Mouse (Mus musculus) midbrain, embryonic 12.5 days (tissue): Measurements from ENCODE around the gene Ssr3. TPM values are rescaled to one million over a fixed set of nuclear protein-coding genes. Genes with fewer than 3 reads are reported as not detected.
"Not testable (repeated sequence)": the region's sequence is repeated elsewhere in the genome, so short reads cannot be mapped to it uniquely, and the experiment has no call there.

Experiments used
- ATAC-seq: fragments of 200-750 bp; cut with Nextera tagmentation; 2 replicates; pipeline ENCODE4 v1.8.0; 2017; ENCODE audit warnings: low read depth, moderate TSS enrichment, moderate library complexity; ENCODE audit not compliant: low FRiP score
- H3K27ac ChIP-seq: fragments of 300-500 bp; sonication (generic); replicated peaks from 2 replicates; pipeline ENCODE4 v1.5.1; 2016; ENCODE audit warnings: mild to moderate bottlenecking
- H3K27me3 ChIP-seq: fragments of 300-500 bp; sonication (generic); 2 replicates; pipeline ENCODE4 v1.6.1; 2016; ENCODE audit warnings: mild to moderate bottlenecking
- H3K36me3 ChIP-seq: fragments of 300-500 bp; sonication (generic); 2 replicates; pipeline ENCODE4 v1.6.1; 2016
- H3K4me1 ChIP-seq: fragments of 300-500 bp; sonication (generic); 2 replicates; pipeline ENCODE4 v1.6.1; 2016
- H3K4me2 ChIP-seq: fragments of 300-500 bp; sonication (generic); replicated peaks from 2 replicates; pipeline ENCODE4 v1.6.1; 2016; ENCODE audit warnings: mild to moderate bottlenecking, moderate library complexity
- H3K4me3 ChIP-seq: fragments of 300-500 bp; sonication (generic); 2 replicates; pipeline ENCODE4 v1.5.1; 2016; ENCODE audit warnings: mild to moderate bottlenecking
- H3K9ac ChIP-seq: fragments of 300-500 bp; sonication (generic); replicated peaks from 2 replicates; pipeline ENCODE4 v1.6.1; 2016; ENCODE audit warnings: mild to moderate bottlenecking, moderate library complexity
- H3K9me3 ChIP-seq: fragments of 300-500 bp; sonication (generic); 2 replicates; pipeline ENCODE4 v1.6.1; 2016; ENCODE audit warnings: mild to moderate bottlenecking
- WGBS: fragments of 180-500 bp; shearing (Covaris S2); methylation state at CpG from one replicate; pipeline ENCODE4 v1.1.7; 2016; 5-methylcytosine and 5-hydroxymethylcytosine counted together
- polyA plus RNA-seq: library from polyadenylated mRNA; unstranded; fragments of >200 nt; fragmentation: Nextera tagmentation; extraction: Ambion mirVana; gene quantifications from 2 replicates; pipeline ENCODE4 v1.2.1, GENCODE M21; 2016

Gene Ssr3
- polyA plus RNA-seq, 1 experiment from 2014 or later, result 209 TPM

DNA sequence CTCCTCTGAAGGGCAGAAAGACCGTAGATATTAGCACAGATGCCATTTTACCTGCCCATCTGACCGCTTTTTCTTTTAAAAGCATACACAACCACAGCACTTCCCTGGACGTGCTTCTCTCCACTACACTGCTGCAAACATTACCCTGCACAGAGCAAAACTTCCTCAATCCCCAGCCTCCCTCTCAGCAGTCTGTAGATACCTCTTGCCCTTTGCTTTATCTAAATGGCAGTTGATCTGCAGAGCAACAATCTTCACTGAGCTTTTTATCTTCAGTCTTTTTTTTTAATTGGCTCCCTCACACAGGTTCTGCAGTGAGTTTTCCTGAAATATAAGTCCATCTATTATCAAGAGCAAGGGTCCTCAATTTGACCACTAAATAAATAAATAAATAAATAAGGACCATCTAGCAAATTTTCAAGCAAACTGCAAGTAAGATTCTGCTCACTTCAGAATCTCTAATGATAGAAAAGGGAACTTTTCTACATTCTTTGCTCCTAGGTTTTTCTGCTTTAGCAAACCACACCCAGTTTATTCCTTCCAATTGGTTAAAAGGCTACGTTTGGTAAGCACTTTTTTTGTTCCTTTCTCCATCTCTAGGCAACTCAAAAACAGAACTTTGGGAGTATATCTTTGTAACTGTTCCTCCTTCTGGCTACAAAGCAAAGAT lies 4.5 kb upstream of the Ssr3 start:
- 82% methylated on average over 4 of the region's 4 CpGs for WGBS
- no peaks in the 10 kb centered on the region for H3K27me3 ChIP-seq
- no peak overlapping the region for H3K4me3 ChIP-seq
- no peak overlapping the region for H3K9ac ChIP-seq
- H3K36me3 ChIP-seq, result no peaks in the 10 kb centered on the region
- H3K9me3 ChIP-seq, result no peaks in the 10 kb centered on the region
- H3K27ac ChIP-seq, result no peak overlapping the region
- ATAC-seq, result no peak
- no peaks in the 10 kb centered on the region for H3K4me1 ChIP-seq
- H3K4me2 ChIP-seq, result no peak overlapping the region

GRCm38 (mm10) chr3:65395111-65395510 lies 2.7 kb upstream of the Ssr3 start:
- not testable (repeated sequence) for H3K27me3 ChIP-seq, H3K9ac ChIP-seq, H3K4me1 ChIP-seq, ATAC-seq, H3K4me2 ChIP-seq, H3K27ac ChIP-seq, H3K9me3 ChIP-seq, H3K36me3 ChIP-seq, H3K4me3 ChIP-seq
- 87% methylated on average over 1 of the region's 1 CpGs for WGBS

- ATAC-seq, result peak; percentile 63
- H3K27me3 ChIP-seq, result no peaks in the 10 kb centered on the region
- under 1% methylated on average over 37 of the region's 37 CpGs for WGBS
- H3K36me3 ChIP-seq, result peaks cover 28% of the 10 kb centered on the region
- peak overlapping the region; percentile 83 for H3K27ac ChIP-seq
- peak overlapping the region; percentile 83 for H3K4me2 ChIP-seq
- peak overlapping the region; percentile 85 for H3K9ac ChIP-seq
- peaks cover 9% of the 10 kb centered on the region for H3K4me1 ChIP-seq
- H3K9me3 ChIP-seq, result no peaks in the 10 kb centered on the region
- H3K4me3 ChIP-seq, result peak overlapping the region; percentile 92
These were observed 521 bp downstream of the Ssr3 start for GRCm38 (mm10) chr3:65391784-65392420.

DNA sequence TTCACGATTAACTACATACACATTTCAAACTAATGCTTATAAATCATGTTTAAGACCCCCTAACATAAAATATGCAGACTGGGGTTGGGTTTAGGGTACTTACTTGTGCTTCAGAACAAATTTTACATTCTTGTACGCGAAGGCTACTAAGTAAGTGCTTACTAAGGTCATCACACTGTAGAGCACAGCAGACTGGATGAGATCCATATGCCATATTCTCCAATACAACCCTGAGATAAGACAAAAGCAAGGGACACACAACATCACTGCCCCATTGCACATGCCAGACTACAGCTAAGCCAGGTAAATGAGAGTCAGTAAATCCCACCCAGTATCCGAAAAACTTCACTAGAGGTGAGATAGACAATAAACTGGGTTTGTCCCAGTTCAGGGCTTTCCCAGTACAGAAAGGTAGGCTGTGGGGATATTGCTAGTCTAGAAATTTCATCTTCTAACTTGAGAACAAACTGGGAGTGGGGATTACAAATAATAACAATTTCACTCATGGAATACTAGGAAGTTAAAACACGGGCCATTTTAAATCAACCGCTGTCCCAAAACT lies 1.1 kb downstream of the Ssr3 start:
- Histone ChIP-seq H3K4me1 (peaks cover 9% of the 10 kb centered on the region), H3K9ac (peak overlapping the region; percentile 85), H3K27me3 (no peaks in the 10 kb centered on the region), H3K36me3 (peaks cover 34% of the 10 kb centered on the region), H3K4me2 (peak overlapping the region; percentile 83), H3K4me3 (peak overlapping the region; percentile 92), H3K27ac (peak overlapping the region; percentile 83), H3K9me3 (no peaks in the 10 kb centered on the region)
- no peak for ATAC-seq
- WGBS, result 44% methylated on average over 6 of the region's 6 CpGs

GRCm38 (mm10) chr3:65385771-65386170 lies 6.7 kb downstream of the Ssr3 start:
- H3K27me3 ChIP-seq, result no peaks in the 10 kb centered on the region
- no peak overlapping the region for H3K9ac ChIP-seq
- no peaks in the 10 kb centered on the region for H3K9me3 ChIP-seq
- no peak overlapping the region for H3K4me2 ChIP-seq
- H3K4me3 ChIP-seq, result no peak overlapping the region
- H3K27ac ChIP-seq, result no peak overlapping the region
- H3K4me1 ChIP-seq, result peaks cover 2% of the 10 kb centered on the region; the same call in 1 of the 2 replicates
- ATAC-seq, result no peak
- peaks cover 78% of the 10 kb centered on the region for H3K36me3 ChIP-seq

- Histone ChIP-seq H3K27ac (no peak overlapping the region), H3K9ac (no peak overlapping the region), H3K4me1 (no peaks in the 10 kb centered on the region), H3K9me3 (no peaks in the 10 kb centered on the region), H3K4me3 (no peak overlapping the region), H3K4me2 (no peak overlapping the region), H3K27me3 (no peaks in the 10 kb centered on the region), H3K36me3 (peaks cover 75% of the 10 kb centered on the region)
- no peak for ATAC-seq
- 98% methylated on average over 3 of the region's 3 CpGs for WGBS
These were observed 8.0 kb downstream of the Ssr3 start for GRCm38 (mm10) chr3:65384431-65384830.

- WGBS, result 80% methylated on average over 4 of the region's 4 CpGs
- ATAC-seq, result no peak
- Histone ChIP-seq H3K27ac (no peak overlapping the region), H3K9me3 (no peaks in the 10 kb centered on the region), H3K36me3 (peaks cover 60% of the 10 kb centered on the region), H3K9ac (no peak overlapping the region), H3K4me2 (no peak overlapping the region), H3K4me1 (no peaks in the 10 kb centered on the region), H3K4me3 (no peak overlapping the region), H3K27me3 (no peaks in the 10 kb centered on the region)
These were observed 11.3 kb downstream of the Ssr3 start for GRCm38 (mm10) chr3:65381094-65381493.

DNA sequence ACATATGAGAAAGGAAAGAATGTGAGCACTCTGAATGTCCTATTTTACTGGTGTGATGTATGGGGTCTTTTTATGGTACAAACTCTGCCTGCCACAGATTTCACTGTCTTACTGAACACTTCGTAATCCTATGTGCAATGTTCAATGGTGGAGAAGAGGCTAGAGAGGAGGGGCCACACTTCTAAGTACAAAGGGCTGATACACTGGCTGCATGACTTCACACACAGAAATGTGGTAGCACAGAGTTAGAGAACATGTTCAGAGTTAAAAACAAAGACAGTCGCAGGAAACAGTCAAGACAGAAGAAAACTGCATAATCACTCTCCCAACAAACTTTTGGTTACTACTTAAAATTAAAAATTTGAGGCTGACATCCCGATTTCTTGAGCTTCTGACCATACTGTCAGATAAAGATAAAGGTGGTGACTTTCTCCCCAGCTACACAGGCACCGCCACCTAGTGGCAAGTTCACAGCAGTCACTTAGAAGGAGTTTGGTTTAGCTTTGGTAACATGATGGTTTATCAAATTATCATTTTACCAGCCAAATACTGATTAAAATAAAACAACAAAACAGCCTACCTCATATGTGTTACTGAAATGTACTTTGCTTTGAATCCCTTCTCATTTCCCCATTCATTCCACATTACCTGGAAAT lies 12.4 kb downstream of the Ssr3 start:
- Histone ChIP-seq H3K4me2 (no peak overlapping the region), H3K4me1 (no peaks in the 10 kb centered on the region), H3K9me3 (no peaks in the 10 kb centered on the region), H3K27me3 (no peaks in the 10 kb centered on the region), H3K36me3 (peaks cover 51% of the 10 kb centered on the region), H3K27ac (no peak overlapping the region), H3K9ac (no peak overlapping the region), H3K4me3 (no peak overlapping the region)
- ATAC-seq, result no peak
- 74% methylated on average over 4 of the region's 4 CpGs for WGBS

GRCm38 (mm10) chr3:65378724-65379123 lies 13.7 kb downstream of the Ssr3 start:
- H3K27me3 ChIP-seq, result no peaks in the 10 kb centered on the region
- no peak overlapping the region for H3K4me3 ChIP-seq
- H3K4me1 ChIP-seq, result peaks cover 6% of the 10 kb centered on the region
- H3K27ac ChIP-seq, result no peak overlapping the region
- H3K4me2 ChIP-seq, result no peak overlapping the region
- no peak for ATAC-seq
- no peak overlapping the region for H3K9ac ChIP-seq
- peaks cover 42% of the 10 kb centered on the region for H3K36me3 ChIP-seq
- no peaks in the 10 kb centered on the region for H3K9me3 ChIP-seq

GRCm38 (mm10) chr3:65374729-65375128 lies 17.7 kb downstream of the Ssr3 start:
- peaks cover 36% of the 10 kb centered on the region for H3K36me3 ChIP-seq
- no peak overlapping the region for H3K9ac ChIP-seq

GRCm38 (mm10) chr3:65373594-65374182 lies 18.7 kb downstream of the Ssr3 start:
- Histone ChIP-seq H3K9me3 (no peaks in the 10 kb centered on the region), H3K27me3 (no peaks in the 10 kb centered on the region), H3K4me1 (peaks cover 11% of the 10 kb centered on the region), H3K4me2 (no peak overlapping the region), H3K9ac (no peak overlapping the region), H3K36me3 (peaks cover 29% of the 10 kb centered on the region), H3K4me3 (no peak overlapping the region), H3K27ac (peak overlapping the region; percentile 30; the same call in 1 of the 2 replicates)
- WGBS, result 66% methylated on average over 5 of the region's 5 CpGs
- peak; percentile 23; the same call in 1 of the 2 replicates for ATAC-seq

More at GRCm38 (mm10) chr3:65374729-65375128, 17.7 kb downstream of the Ssr3 start:
- Histone ChIP-seq H3K27me3 (no peaks in the 10 kb centered on the region), H3K4me1 (peaks cover 11% of the 10 kb centered on the region), H3K27ac (no peak overlapping the region), H3K4me2 (no peak overlapping the region), H3K9me3 (no peaks in the 10 kb centered on the region), H3K4me3 (no peak overlapping the region)
- 78% methylated on average over 3 of the region's 3 CpGs for WGBS
- no peak for ATAC-seq

- ATAC-seq, result no peak
- H3K4me3 ChIP-seq, result no peak overlapping the region
- H3K4me2 ChIP-seq, result no peak overlapping the region
- 92% methylated on average over 4 of the region's 4 CpGs for WGBS
- peaks cover 11% of the 10 kb centered on the region for H3K4me1 ChIP-seq
- no peak overlapping the region for H3K9ac ChIP-seq
- H3K27me3 ChIP-seq, result no peaks in the 10 kb centered on the region
- peaks cover 28% of the 10 kb centered on the region for H3K36me3 ChIP-seq
- H3K9me3 ChIP-seq, result no peaks in the 10 kb centered on the region
- no peak overlapping the region for H3K27ac ChIP-seq
These were observed 19.9 kb downstream of the Ssr3 start for GRCm38 (mm10) chr3:65372552-65372951.
